Mouse (Mus musculus) embryonic facial prominence, embryonic 12.5 days (tissue): Measurements from ENCODE around the gene Scgb2b27. TPM values are rescaled to one million over a fixed set of nuclear protein-coding genes. Genes with fewer than 3 reads are reported as not detected.
"Not testable (repeated sequence)": the region's sequence is repeated elsewhere in the genome, so short reads cannot be mapped to it uniquely, and the experiment has no call there.

ENCODE experiments used
- ATAC-seq: fragments of 200-750 bp; cut with Nextera tagmentation; 2 replicates; pipeline ENCODE4 v1.8.0; 2017; ENCODE audit not compliant: insufficient number of reproducible peaks, insufficient read depth, low FRiP score, low TSS enrichment
- H3K27ac ChIP-seq: fragments of 300-500 bp; sonication (generic); 2 replicates; pipeline ENCODE4 v1.5.1; 2016; ENCODE audit warnings: mild to moderate bottlenecking
- H3K27me3 ChIP-seq: fragments of 300-500 bp; sonication (generic); 2 replicates; pipeline ENCODE4 v1.6.1; 2016; ENCODE audit warnings: mild to moderate bottlenecking, moderate library complexity
- H3K36me3 ChIP-seq: fragments of 300-500 bp; sonication (generic); 2 replicates; pipeline ENCODE4 v1.6.1; 2016; ENCODE audit warnings: mild to moderate bottlenecking
- H3K4me1 ChIP-seq: fragments of 300-500 bp; sonication (generic); 2 replicates; pipeline ENCODE4 v1.6.1; 2016
- H3K4me2 ChIP-seq: fragments of 300-500 bp; sonication (generic); replicated peaks from 2 replicates; pipeline ENCODE4 v1.6.1; 2016; ENCODE audit warnings: mild to moderate bottlenecking, moderate library complexity
- H3K4me3 ChIP-seq: fragments of 300-500 bp; sonication (generic); 2 replicates; pipeline ENCODE4 v1.5.1; 2016; ENCODE audit warnings: mild to moderate bottlenecking
- H3K9ac ChIP-seq: fragments of 300-500 bp; sonication (generic); 2 replicates; pipeline ENCODE4 v1.6.1; 2016; ENCODE audit warnings: mild to moderate bottlenecking, moderate library complexity
- H3K9me3 ChIP-seq: fragments of 300-500 bp; sonication (generic); 2 replicates; pipeline ENCODE4 v1.6.1; 2016; ENCODE audit warnings: mild to moderate bottlenecking, moderate library complexity
- WGBS: fragments of 180-500 bp; shearing (Covaris S2); methylation state at CpG from one replicate; pipeline ENCODE4 v1.1.7; 2016; 5-methylcytosine and 5-hydroxymethylcytosine counted together
- polyA plus RNA-seq: library from polyadenylated mRNA; unstranded; fragments of >200 nt; fragmentation: Nextera tagmentation; extraction: Ambion mirVana; gene quantifications from 2 replicates; pipeline ENCODE4 v1.2.1, GENCODE M21; 2016

Scgb2b27 gene
- not detected in 2 replicates for polyA plus RNA-seq

GRCm38 (mm10) chr7:34013842-34014241 is at the start of gene Scgb2b27:
Gene Scgb2b27, minus strand, starts transcription at chr7:34013942.
- Histone ChIP-seq H3K4me1 (no peaks in the 10 kb centered on the region), H3K27me3 (no peaks in the 10 kb centered on the region), H3K4me3 (no peak within 1 kb of the TSS), H3K36me3 (no peaks in the 10 kb centered on the region), H3K9ac (no peak within 1 kb of the TSS), H3K4me2 (no peak within 1 kb of the TSS), H3K27ac (no peak within 1 kb of the TSS), H3K9me3 (peaks cover 38% of the 10 kb centered on the region)
- 67% methylated on average over 4 of the region's 4 CpGs for WGBS
- no peak for ATAC-seq

- peaks cover 23% of the 10 kb centered on the region; the same call in 1 of the 2 replicates for H3K9me3 ChIP-seq
- H3K4me3 ChIP-seq, H3K4me1 ChIP-seq, H3K4me2 ChIP-seq, H3K36me3 ChIP-seq, H3K27ac ChIP-seq, H3K9ac ChIP-seq, H3K27me3 ChIP-seq, ATAC-seq: not testable (repeated sequence)
- 87% methylated on average over 11 of the region's 11 CpGs for WGBS
These were observed 22.5 kb upstream of the Scgb2b27 start for GRCm38 (mm10) chr7:34036076-34036815.

GRCm38 (mm10) chr7:34034579-34034978 is 20.8 kb upstream of the Scgb2b27 start:
- H3K9ac ChIP-seq, H3K4me1 ChIP-seq, H3K27ac ChIP-seq, H3K27me3 ChIP-seq, H3K36me3 ChIP-seq, H3K4me2 ChIP-seq, ATAC-seq, H3K4me3 ChIP-seq: not testable (repeated sequence)
- peaks cover 26% of the 10 kb centered on the region; the same call in 1 of the 2 replicates for H3K9me3 ChIP-seq
- WGBS = 71% methylated on average over 3 of the region's 4 CpGs

- Histone ChIP-seq H3K9ac (no peak overlapping the region), H3K4me3 (no peak overlapping the region), H3K9me3 (peaks cover 36% of the 10 kb centered on the region; the same call in 1 of the 2 replicates), H3K27ac (no peak overlapping the region), H3K4me2 (no peak overlapping the region), H3K4me1 (no peaks in the 10 kb centered on the region), H3K36me3 (no peaks in the 10 kb centered on the region), H3K27me3 (no peaks in the 10 kb centered on the region)
- no peak for ATAC-seq
- WGBS = 92% methylated on average over 11 of the region's 11 CpGs
These were observed 16.3 kb upstream of the Scgb2b27 start for GRCm38 (mm10) chr7:34030026-34030425.

- not testable (repeated sequence) for H3K4me2 ChIP-seq, H3K27me3 ChIP-seq, H3K27ac ChIP-seq, H3K4me3 ChIP-seq, H3K4me1 ChIP-seq, H3K9ac ChIP-seq, ATAC-seq, H3K36me3 ChIP-seq
- WGBS = 85% methylated on average over 9 of the region's 9 CpGs
- H3K9me3 ChIP-seq = peaks cover 43% of the 10 kb centered on the region
These were observed 13.5 kb upstream of the Scgb2b27 start for GRCm38 (mm10) chr7:34027202-34027601.

GRCm38 (mm10) chr7:34025641-34026040 is 11.9 kb upstream of the Scgb2b27 start:
- no peaks in the 10 kb centered on the region for H3K36me3 ChIP-seq
- peaks cover 46% of the 10 kb centered on the region for H3K9me3 ChIP-seq
- no peak overlapping the region for H3K4me2 ChIP-seq
- H3K9ac ChIP-seq = no peak overlapping the region
- H3K4me3 ChIP-seq = no peak overlapping the region
- H3K27ac ChIP-seq = no peak overlapping the region
- no peak for ATAC-seq
- no peaks in the 10 kb centered on the region for H3K4me1 ChIP-seq
- WGBS = 79% methylated on average over 4 of the region's 4 CpGs
- no peaks in the 10 kb centered on the region for H3K27me3 ChIP-seq

GRCm38 (mm10) chr7:34021183-34021582 is 7.4 kb upstream of the Scgb2b27 start, which contains the start of gene Scgb1b27:
Gene Scgb1b27, plus strand, starts transcription at chr7:34021483.
- not testable (repeated sequence) for H3K27ac ChIP-seq, H3K4me1 ChIP-seq, H3K4me2 ChIP-seq, H3K9ac ChIP-seq, ATAC-seq, H3K4me3 ChIP-seq, H3K36me3 ChIP-seq, H3K27me3 ChIP-seq
- 81% methylated on average over 1 of the region's 1 CpGs for WGBS
- peaks cover 34% of the 10 kb centered on the region for H3K9me3 ChIP-seq

- not testable (repeated sequence) for H3K4me2 ChIP-seq, H3K27ac ChIP-seq, H3K9ac ChIP-seq, H3K4me3 ChIP-seq, H3K36me3 ChIP-seq, H3K4me1 ChIP-seq, H3K9me3 ChIP-seq, ATAC-seq, H3K27me3 ChIP-seq
- WGBS = 23% methylated on average over 8 of the region's 9 CpGs
These were observed 31.5 kb downstream of the Scgb2b27 start for GRCm38 (mm10) chr7:33982281-33982680.

Other genes starting within 250 kb of the Scgb2b27 start
- not detected in 2 replicates for gene Scgb2b26, start 68.9 kb downstream of the Scgb2b27 start, polyA plus RNA-seq
- not detected in 2 replicates for gene Scgb1b27, start 7.5 kb upstream of the Scgb2b27 start, polyA plus RNA-seq
- not detected in 2 replicates for gene Scgb1b30, start 81.5 kb upstream of the Scgb2b27 start, polyA plus RNA-seq
- gene Wtip, start 119.3 kb upstream of the Scgb2b27 start, polyA plus RNA-seq = 7.7 and 8.7 TPM in 2 replicates
- gene Uba2, start 155.7 kb upstream of the Scgb2b27 start, polyA plus RNA-seq = 245 and 255 TPM in 2 replicates
- 67.1 and 69.9 TPM in 2 replicates for gene Pdcd2l, start 182.7 kb upstream of the Scgb2b27 start, polyA plus RNA-seq
- 255 and 263 TPM in 2 replicates for gene Gpi1, start 216.4 kb upstream of the Scgb2b27 start, polyA plus RNA-seq
- not detected in 2 replicates for gene Gm6096, start 237.1 kb upstream of the Scgb2b27 start, polyA plus RNA-seq